Mouse (Mus musculus) cerebellum, adult 11-12 months (tissue): ENCODE results near the gene Sec31b.

Experiments used
- DNase-seq: peaks from one replicate; pipeline ENCODE4 v3.0.0; 2022

Sec31b gene

GRCm38 (mm10) chr19:44545321-44546041 is at the start of gene Sec31b:
TSS of gene Sec31b (minus strand) at chr19:44545864.
- peak; percentile 44 for DNase-seq

- DNase-seq = no peak
Observed at GRCm38 (mm10) chr19:44594180-44594579, 48.5 kb upstream of the Sec31b start.

DNA sequence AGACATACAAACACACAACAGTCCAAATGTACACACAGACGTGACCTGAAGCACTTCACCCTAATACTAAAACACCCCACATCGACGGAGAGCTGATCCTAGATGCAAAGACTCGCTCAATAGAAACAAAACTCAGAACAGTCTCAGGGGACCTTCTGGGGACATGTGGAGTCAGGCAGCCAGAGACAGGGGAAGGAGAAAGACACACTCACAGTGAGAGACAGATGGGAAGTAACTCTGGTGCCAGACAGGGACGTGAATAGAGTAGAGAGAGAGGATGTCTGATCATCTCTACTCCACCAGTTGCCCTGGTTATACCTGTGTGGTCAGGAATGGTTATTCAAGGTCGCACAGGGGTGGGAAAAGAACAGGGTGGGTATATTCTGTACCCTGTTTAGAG is 46.0 kb upstream of the Sec31b start:
- DNase-seq = no peak

GRCm38 (mm10) chr19:44590992-44591391 is 45.3 kb upstream of the Sec31b start:
- DNase-seq = no peak

GRCm38 (mm10) chr19:44589591-44590223 is 44.0 kb upstream of the Sec31b start:
- no peak for DNase-seq

- DNase-seq = no peak
Observed at GRCm38 (mm10) chr19:44588036-44588435, 42.4 kb upstream of the Sec31b start.

GRCm38 (mm10) chr19:44582638-44583309 is 37.1 kb upstream of the Sec31b start:
- DNase-seq = peak; percentile 75

GRCm38 (mm10) chr19:44582103-44582502 is 36.4 kb upstream of the Sec31b start:
- no peak for DNase-seq

DNA sequence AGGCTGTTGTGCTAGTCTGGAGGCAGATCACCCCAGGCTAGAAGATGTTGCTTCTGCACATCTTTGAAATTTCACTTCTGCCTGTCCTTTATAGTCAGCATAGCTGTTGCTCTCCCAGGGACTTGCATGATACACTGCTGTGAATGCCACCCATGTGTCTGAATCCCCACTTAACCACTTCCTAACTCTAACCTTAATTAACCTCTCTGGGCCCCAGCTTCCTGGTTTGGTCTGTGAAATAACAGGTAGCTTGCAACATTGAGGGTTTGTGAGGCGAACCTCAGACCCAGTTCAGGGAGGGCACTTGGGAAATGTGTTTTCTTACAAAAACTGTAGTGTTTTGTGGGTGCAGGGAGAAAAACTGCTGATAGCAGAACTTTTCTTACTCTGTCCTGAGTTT is 32.4 kb upstream of the Sec31b start:
- DNase-seq = no peak

- DNase-seq = no peak
Observed at GRCm38 (mm10) chr19:44576275-44576674, 30.6 kb upstream of the Sec31b start.

- no peak for DNase-seq
Observed at GRCm38 (mm10) chr19:44567763-44568162, 22.1 kb upstream of the Sec31b start.

GRCm38 (mm10) chr19:44564006-44564405 is 18.3 kb upstream of the Sec31b start:
- DNase-seq = no peak

- DNase-seq = peak; percentile 94
Observed at GRCm38 (mm10) chr19:44562652-44563206, 17.1 kb upstream of the Sec31b start, which contains the start of gene Hif1an. TSS of gene Hif1an (plus strand) at chr19:44562850.

- peak; percentile 94 for DNase-seq
Observed at GRCm38 (mm10) chr19:44554861-44555590, 9.4 kb upstream of the Sec31b start, which contains the start of gene Ndufb8. TSS of gene Ndufb8 (minus strand) at chr19:44555440.

DNA sequence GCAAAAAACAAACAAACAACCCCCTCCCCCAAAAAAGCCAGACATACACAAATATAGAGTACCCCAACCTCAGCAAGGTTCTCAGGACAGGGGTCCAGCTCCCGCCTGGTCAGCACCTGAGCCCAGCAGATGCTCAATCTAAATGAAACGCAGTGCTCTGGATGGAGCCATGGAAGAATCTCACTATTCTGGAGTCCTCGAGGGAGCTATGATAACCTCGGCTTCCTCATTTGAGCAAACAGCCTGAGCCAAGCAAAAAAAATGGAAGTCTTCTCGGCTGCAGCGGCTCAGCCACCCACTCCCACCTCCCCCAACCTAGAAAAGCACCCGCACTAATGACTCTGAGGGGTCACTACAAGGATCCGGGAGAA is 8.8 kb upstream of the Sec31b start:
- no peak for DNase-seq

DNA sequence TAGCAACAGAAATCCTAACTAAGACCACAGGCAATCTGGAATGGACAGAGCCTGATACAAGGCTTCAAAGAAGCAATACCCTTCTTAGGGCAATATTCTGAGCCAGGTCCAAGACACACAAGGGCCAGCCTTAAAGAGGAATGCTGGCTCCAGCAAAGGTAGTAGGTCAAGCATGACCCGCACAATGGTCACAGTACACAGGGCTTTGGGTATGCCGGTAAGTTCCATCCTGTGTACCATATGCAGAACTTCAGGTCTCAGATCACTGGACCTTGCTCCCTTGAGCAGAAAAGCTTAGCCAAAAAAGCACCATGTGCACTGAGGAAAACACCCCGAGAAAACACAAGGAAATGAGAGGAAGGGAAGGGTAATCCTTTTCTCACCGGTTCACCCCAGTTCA is 7.6 kb upstream of the Sec31b start:
- DNase-seq = no peak

GRCm38 (mm10) chr19:44552731-44553130 is 7.1 kb upstream of the Sec31b start, which contains the start of gene Gm20538:
TSS of gene Gm20538 (minus strand) at chr19:44552831.
- DNase-seq = no peak

- no peak for DNase-seq
Observed at GRCm38 (mm10) chr19:44544775-44545174, 889 bp downstream of the Sec31b start.

- DNase-seq = no peak
Observed at GRCm38 (mm10) chr19:44544372-44544771, 1.3 kb downstream of the Sec31b start.

GRCm38 (mm10) chr19:44542694-44543178 is 2.9 kb downstream of the Sec31b start:
- no peak for DNase-seq

DNA sequence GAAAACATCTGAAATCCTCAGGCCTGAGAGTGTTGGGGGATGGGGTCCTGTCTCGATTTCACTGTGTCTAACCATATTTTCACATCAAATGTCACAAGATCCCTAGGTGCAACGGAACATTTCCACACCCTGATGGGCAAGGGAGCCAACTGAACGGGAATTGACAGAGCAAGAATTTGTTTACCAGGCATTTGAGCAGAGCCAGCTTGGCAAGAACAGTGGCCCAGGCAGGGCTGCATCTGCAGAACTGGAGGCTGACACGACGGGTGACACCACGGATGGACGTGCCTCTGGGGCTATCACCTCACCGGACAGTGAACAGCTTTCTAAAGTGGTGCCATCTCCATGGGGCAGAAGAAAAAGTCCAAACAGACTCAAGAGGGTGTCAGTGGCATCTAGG is 8.2 kb downstream of the Sec31b start:
- DNase-seq = no peak

DNA sequence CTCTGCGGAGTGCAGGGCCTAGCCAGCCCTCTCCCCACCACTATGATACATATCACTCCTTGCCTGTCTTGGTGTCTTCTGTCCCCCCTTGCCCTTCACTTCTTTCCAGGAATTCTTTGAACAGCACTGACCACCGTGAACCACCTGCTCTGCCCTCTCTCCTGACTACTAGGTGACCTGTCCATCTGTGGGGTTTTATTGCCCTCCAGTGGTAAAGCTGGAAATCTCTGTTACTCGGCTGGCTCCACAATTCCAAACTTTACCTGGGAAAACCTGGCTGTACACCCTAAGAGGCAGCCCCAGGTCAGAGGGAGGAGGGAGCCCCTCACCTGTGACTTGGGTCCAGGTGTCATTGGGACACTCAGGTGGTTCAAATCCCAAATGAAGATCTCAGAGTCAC is 10.3 kb downstream of the Sec31b start:
- DNase-seq = no peak

GRCm38 (mm10) chr19:44530018-44530417 is 15.6 kb downstream of the Sec31b start:
- DNase-seq = no peak
